Mouse (Mus musculus) stomach, embryonic 16.5 days (tissue): ENCODE data around the gene Slfn5. TPM values are rescaled to one million over a fixed set of nuclear protein-coding genes. Genes with fewer than 3 reads are reported as not detected.
"Not testable (repeated sequence)": the region's sequence is repeated elsewhere in the genome, so short reads cannot be mapped to it uniquely, and the experiment has no call there.

Experiments used
- ATAC-seq: fragments of 200-750 bp; cut with Nextera tagmentation; 2 replicates; pipeline ENCODE4 v1.8.0; 2017; ENCODE audit warnings: moderate number of reproducible peaks, moderate TSS enrichment; ENCODE audit not compliant: insufficient read depth, low FRiP score
- H3K27ac ChIP-seq: fragments of 300-500 bp; sonication (generic); 2 replicates; pipeline ENCODE4 v1.5.1; 2014; ENCODE audit warnings: low read length
- H3K27me3 ChIP-seq: fragments of 300-500 bp; sonication (generic); 2 replicates; pipeline ENCODE4 v1.6.1; 2014; ENCODE audit warnings: low read length, control low read depth, mixed read lengths; ENCODE audit not compliant: control insufficient read depth, insufficient read depth
- H3K36me3 ChIP-seq: fragments of 300-500 bp; sonication (generic); 2 replicates; pipeline ENCODE4 v1.6.1; 2014; ENCODE audit warnings: low read length; ENCODE audit not compliant: control insufficient read depth, insufficient read depth
- H3K4me1 ChIP-seq: fragments of 300-500 bp; sonication (generic); 2 replicates; pipeline ENCODE4 v1.6.1; 2014; ENCODE audit warnings: low read length, control low read depth, mixed read lengths; ENCODE audit not compliant: control insufficient read depth, insufficient read depth
- H3K4me2 ChIP-seq: fragments of 300-500 bp; sonication (generic); 2 replicates; pipeline ENCODE4 v1.6.1; 2014; ENCODE audit warnings: low read depth, low read length, mixed read lengths
- H3K4me3 ChIP-seq: fragments of 300-500 bp; sonication (generic); replicated peaks from 2 replicates; pipeline ENCODE4 v1.5.1; 2014; ENCODE audit warnings: mild to moderate bottlenecking, low read length
- H3K9ac ChIP-seq: fragments of 300-500 bp; sonication (generic); 2 replicates; pipeline ENCODE4 v1.6.1; 2014; ENCODE audit warnings: low read length
- H3K9me3 ChIP-seq: fragments of 300-500 bp; sonication (generic); replicated peaks from 2 replicates; pipeline ENCODE4 v1.6.1; 2016; ENCODE audit warnings: low read length, control low read depth; ENCODE audit not compliant: control insufficient read depth
- WGBS: fragments of 180-500 bp; shearing (Covaris S2); extraction: QIAGEN DNeasy Blood & Tissue Kit; methylation state at CpG from one replicate; pipeline ENCODE4 v1.1.7; 2014; 5-methylcytosine and 5-hydroxymethylcytosine counted together
- polyA plus RNA-seq: library from polyadenylated mRNA; unstranded; fragments of >200 nt; fragmentation: Nextera tagmentation; extraction: Ambion mirVana; gene quantifications from 2 replicates; pipeline ENCODE4 v1.2.1, GENCODE M21; 2015

The Slfn5 gene
- polyA plus RNA-seq, 1 experiment from 2014 or later = 2.3 TPM

DNA sequence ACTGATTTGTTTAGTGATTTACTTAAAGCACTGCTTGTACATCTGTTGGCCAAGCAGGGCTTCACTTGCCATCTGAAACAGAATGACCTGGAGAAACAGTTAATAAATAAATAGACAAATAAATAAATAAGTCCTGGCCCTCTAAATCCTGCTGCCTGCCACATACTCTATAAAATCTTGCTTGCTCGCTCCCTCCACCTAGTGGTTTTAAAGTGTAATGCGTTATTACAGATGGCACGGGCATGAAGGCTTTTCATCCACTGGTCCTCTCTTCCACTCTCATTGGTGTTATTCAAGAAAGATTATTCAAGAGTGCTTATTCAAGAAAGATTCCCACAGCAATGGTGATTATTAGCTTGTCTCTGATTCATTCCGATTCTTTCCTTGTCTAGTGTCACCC lies 8.5 kb downstream of the Slfn5 start:
- ATAC-seq = no peak
- H3K4me2 ChIP-seq = no peak overlapping the region
- H3K27me3 ChIP-seq = no peaks in the 10 kb centered on the region
- WGBS = 9% methylated on average over 4 of the region's 4 CpGs
- no peaks in the 10 kb centered on the region for H3K4me1 ChIP-seq
- H3K27ac ChIP-seq = no peak overlapping the region
- H3K9ac ChIP-seq = no peak overlapping the region
- H3K4me3 ChIP-seq = no peak overlapping the region
- H3K36me3 ChIP-seq = no peaks in the 10 kb centered on the region
- H3K9me3 ChIP-seq = no peaks in the 10 kb centered on the region

DNA sequence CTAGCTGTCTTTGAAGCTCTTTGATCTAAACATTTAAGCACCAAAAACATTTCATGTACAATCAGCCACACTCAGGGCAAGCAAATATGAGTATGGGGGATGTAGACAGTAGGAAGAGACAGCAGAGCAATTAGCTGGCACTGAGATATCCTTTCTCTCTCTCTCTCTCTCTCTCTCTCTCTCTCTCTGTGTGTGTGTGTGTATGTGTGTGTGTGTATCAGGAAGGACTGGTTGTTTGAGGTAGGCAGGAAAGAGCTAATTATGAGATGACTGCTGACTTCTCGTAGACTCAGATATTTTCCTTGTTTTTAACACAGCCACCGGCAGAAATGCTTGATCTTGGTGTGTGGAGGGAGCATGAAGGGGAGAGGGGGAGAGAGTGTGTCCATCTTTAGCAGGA lies 10.6 kb downstream of the Slfn5 start:
- H3K4me1 ChIP-seq = no peaks in the 10 kb centered on the region
- no peaks in the 10 kb centered on the region for H3K9me3 ChIP-seq
- no peaks in the 10 kb centered on the region for H3K27me3 ChIP-seq
- no peak overlapping the region for H3K4me3 ChIP-seq
- no peak overlapping the region for H3K9ac ChIP-seq
- no peaks in the 10 kb centered on the region for H3K36me3 ChIP-seq
- WGBS = 56% methylated on average over 2 of the region's 2 CpGs
- no peak overlapping the region for H3K4me2 ChIP-seq
- H3K27ac ChIP-seq = no peak overlapping the region
- no peak for ATAC-seq

DNA sequence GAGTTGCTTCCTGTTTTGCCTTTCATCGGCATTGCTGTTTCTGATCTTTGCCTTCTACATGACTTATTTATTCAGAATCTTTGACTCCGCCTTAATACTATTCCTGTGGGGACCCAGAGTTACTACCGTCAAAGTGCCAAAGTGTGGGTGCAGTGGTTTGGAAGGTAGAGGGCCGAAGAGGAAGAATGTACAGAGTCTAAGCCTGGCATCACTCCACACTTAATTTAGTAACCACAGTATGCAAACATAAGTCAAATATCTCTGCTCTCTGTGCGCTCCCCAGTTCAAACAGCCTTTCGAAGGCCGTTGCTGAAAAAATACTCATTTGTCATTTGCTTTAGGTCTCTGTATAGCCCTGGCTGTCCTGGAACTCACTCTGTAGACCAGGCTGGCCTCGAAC lies 11.1 kb downstream of the Slfn5 start:
- ATAC-seq = no peak
- 71% methylated on average over 8 of the region's 8 CpGs for WGBS
- Histone ChIP-seq H3K27ac (no peak overlapping the region), H3K9me3 (no peaks in the 10 kb centered on the region), H3K9ac (no peak overlapping the region), H3K4me1 (no peaks in the 10 kb centered on the region), H3K4me3 (no peak overlapping the region), H3K4me2 (no peak overlapping the region), H3K36me3 (no peaks in the 10 kb centered on the region), H3K27me3 (no peaks in the 10 kb centered on the region)

DNA sequence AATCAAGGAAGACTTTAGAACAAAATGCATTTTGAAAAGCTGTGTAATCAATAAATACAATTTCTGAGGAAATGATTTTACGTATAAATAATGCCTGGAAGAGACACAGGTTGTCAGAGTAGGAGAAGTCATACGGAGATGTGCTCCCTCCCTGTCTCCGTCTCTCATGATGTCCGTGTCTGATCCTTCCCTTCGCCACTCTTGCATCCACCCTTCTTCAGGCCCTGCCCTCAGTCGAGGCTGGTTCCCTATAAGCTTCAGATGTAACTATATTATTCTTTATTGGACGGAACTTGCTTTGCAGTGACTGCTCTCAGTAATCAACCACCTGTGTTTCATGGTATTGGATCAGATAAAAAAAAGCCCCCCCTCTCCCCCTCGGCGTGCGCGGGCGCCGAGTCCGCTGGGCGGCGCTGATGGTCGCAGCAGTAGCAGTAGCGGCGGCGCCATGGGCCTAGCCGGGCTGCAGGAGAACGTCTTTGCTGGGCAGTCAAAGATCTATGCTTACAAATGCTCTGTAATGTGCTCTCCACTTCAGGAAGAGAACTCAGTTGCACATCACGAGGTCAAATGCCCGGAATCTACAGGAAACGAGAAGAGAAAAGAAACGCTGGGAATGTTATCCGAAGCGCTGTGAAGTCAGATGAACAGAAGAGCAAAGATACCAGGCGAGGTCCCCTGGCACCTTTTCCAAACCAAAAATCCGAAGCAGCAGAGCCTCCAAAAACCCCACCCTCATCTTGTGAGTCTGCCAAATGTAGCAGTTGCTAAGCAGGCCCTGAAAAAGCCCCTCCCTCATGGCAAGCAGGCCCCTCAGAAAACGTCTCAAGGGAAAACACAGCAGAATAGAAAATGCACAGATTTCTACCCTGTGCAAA lies 19.8 kb downstream of the Slfn5 start:
- no peaks in the 10 kb centered on the region for H3K27me3 ChIP-seq
- no peak overlapping the region for H3K27ac ChIP-seq
- peak overlapping the region; percentile 26 for H3K9ac ChIP-seq
- peaks cover 5% of the 10 kb centered on the region for H3K4me1 ChIP-seq
- H3K4me3 ChIP-seq = peak overlapping the region; percentile 18
- no peak for ATAC-seq
- H3K4me2 ChIP-seq = peak overlapping the region; percentile 44
- H3K9me3 ChIP-seq = no peaks in the 10 kb centered on the region
- H3K36me3 ChIP-seq = no peaks in the 10 kb centered on the region
- 9% methylated on average over 31 of the region's 31 CpGs for WGBS

DNA sequence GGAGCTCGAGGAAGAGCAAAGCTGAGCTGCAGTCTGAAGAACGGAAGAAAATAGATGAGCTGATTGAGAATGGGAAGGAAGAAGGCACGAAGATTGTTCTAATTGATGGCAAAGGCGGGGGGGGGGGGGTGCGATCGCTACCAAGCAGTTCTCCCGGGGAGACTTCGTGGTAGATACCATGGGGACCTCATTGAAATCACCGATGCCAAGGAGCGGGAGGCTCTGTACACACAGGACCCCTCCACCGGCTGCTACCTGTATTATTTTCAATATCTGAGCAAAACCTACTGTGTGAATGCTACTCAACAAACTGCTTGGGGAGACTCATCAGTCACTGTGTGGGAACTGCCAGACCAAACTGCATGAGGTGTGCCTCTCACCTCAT lies 20.4 kb downstream of the Slfn5 start:
- no peak for ATAC-seq
- peak overlapping the region; percentile 44; the same call in 1 of the 2 replicates for H3K4me2 ChIP-seq
- no peaks in the 10 kb centered on the region for H3K9me3 ChIP-seq
- H3K9ac ChIP-seq = peak overlapping the region; percentile 26
- no peak overlapping the region for H3K27ac ChIP-seq
- H3K4me1 ChIP-seq = peaks cover 5% of the 10 kb centered on the region
- 71% methylated on average over 11 of the region's 11 CpGs for WGBS
- H3K36me3 ChIP-seq = no peaks in the 10 kb centered on the region
- H3K27me3 ChIP-seq = no peaks in the 10 kb centered on the region
- H3K4me3 ChIP-seq = no peak overlapping the region

DNA sequence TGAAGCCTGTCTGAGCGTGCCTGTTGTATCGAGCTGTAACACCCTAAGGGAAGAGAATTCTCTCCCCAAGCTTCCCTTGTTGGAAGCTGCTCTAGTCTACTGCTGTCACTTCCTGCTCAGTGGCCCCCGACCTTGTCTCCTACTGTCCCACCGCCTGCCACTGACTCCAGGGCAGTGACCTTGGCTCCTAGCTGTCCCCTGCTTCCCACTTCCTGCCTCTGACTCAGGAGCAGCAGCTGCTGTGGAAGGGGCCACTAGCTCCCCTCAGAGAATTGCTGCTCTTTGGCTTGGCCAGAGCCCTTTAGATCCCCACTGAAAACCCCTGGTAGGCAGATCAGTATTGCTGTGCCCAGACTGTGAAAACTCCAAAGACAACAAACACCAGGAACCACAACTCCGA lies 22.8 kb downstream of the Slfn5 start:
- WGBS = 36% methylated on average over 5 of the region's 5 CpGs
- no peaks in the 10 kb centered on the region for H3K36me3 ChIP-seq
- no peak for ATAC-seq
- no peak overlapping the region for H3K4me3 ChIP-seq
- H3K4me2 ChIP-seq = no peak overlapping the region
- H3K4me1 ChIP-seq = peaks cover 5% of the 10 kb centered on the region
- H3K27me3 ChIP-seq = no peaks in the 10 kb centered on the region
- H3K9ac ChIP-seq = no peak overlapping the region
- H3K27ac ChIP-seq = no peak overlapping the region
- H3K9me3 ChIP-seq = no peaks in the 10 kb centered on the region

DNA sequence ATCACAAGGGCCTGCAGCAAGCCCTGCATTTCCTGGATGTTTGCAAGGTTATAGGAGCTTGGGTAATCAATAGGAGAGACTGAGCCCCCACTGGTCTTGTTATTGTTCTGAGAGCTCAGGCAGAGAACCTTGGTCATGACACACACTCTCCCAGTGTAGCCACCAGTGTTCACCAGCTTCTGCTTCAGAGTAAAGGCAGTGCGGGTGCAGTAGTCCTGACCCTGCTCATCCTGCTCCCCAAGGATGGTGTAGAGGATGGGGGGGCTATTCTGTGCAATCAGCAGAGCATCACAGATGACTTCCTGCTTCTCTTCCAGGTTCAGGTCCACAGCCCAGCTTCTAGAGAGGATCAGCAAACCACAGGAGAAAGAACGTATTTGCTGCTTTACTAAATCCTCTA lies 31.3 kb downstream of the Slfn5 start:
- H3K27ac ChIP-seq, ATAC-seq, H3K27me3 ChIP-seq, H3K4me1 ChIP-seq, H3K9me3 ChIP-seq, H3K4me3 ChIP-seq, H3K4me2 ChIP-seq, H3K9ac ChIP-seq: not testable (repeated sequence)
- H3K36me3 ChIP-seq = peaks cover 14% of the 10 kb centered on the region; the same call in 1 of the 2 replicates
- 89% methylated on average over 2 of the region's 2 CpGs for WGBS

DNA sequence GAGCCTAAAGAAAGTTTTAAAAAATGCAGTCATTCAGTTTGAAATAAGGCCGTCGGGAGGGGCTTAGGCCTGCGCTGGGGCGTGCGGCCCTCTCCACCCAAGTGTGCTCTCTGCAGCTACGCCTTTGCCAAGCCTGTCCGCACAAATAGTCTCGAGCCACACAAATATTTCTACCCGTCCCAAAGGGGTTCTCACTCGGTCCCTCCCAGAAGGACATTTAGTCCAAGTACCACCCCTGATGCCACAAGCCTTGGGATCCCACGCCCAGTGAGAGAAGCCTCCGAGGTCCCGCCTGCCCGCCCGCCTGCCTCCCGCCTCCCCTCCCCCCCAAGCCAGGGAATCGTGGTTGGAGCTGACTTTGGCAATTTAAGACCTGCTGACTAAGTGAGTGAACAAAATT lies 32.0 kb downstream of the Slfn5 start:
- no peak for ATAC-seq
- Histone ChIP-seq H3K9ac (no peak overlapping the region), H3K4me1 (no peaks in the 10 kb centered on the region; the same call in 1 of the 2 replicates), H3K4me3 (no peak overlapping the region), H3K9me3 (no peaks in the 10 kb centered on the region), H3K4me2 (no peak overlapping the region), H3K27ac (no peak overlapping the region), H3K36me3 (peaks cover 14% of the 10 kb centered on the region; the same call in 1 of the 2 replicates), H3K27me3 (no peaks in the 10 kb centered on the region)
- 84% methylated on average over 17 of the region's 17 CpGs for WGBS

DNA sequence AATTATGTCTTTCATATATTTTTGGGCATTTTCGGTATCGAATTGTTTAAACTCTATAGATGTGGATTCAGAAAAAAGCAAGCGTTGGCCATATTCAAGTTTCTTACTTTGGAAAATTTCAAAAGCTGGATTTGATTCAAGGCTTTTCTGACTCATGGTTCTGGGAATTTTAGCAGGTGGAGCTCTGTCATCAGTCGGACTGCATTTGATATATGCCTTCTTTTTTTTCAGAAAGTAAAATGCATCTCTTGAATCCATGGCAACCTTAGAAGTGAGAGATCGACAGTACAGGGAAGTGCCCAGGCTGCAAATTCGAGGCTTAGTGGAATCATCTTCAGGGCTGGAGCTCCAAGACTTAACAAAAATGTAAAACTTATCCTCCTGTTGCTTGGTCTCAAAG lies 36.5 kb downstream of the Slfn5 start:
- 0 out of 2 replicates have a peak, but pooled peaks cover 2% of the 10 kb centered on the region for H3K36me3 ChIP-seq
- H3K9me3 ChIP-seq = no peaks in the 10 kb centered on the region
- H3K27me3 ChIP-seq = no peaks in the 10 kb centered on the region
- no peak overlapping the region for H3K4me3 ChIP-seq
- peaks cover 12% of the 10 kb centered on the region for H3K4me1 ChIP-seq
- 75% methylated on average over 6 of the region's 6 CpGs for WGBS
- H3K4me2 ChIP-seq = no peak overlapping the region
- no peak overlapping the region for H3K27ac ChIP-seq
- H3K9ac ChIP-seq = no peak overlapping the region
- no peak for ATAC-seq
